Mouse (Mus musculus) naive thymus-derived CD4-positive, alpha-beta T cell, adult 5 months (primary cell): ENCODE results near the gene Impg1. TPM values are rescaled to one million over a fixed set of nuclear protein-coding genes. Genes with fewer than 3 reads are reported as not detected.

Experiments
- polyA plus RNA-seq: library from polyadenylated mRNA; unstranded; fragments of 100-300 nt; shearing (Covaris generic); gene quantifications from one replicate; pipeline ENCODE4 v1.2.1, GENCODE M21; 2017

Impg1 gene
- polyA plus RNA-seq, result 0.41 TPM

DNA sequence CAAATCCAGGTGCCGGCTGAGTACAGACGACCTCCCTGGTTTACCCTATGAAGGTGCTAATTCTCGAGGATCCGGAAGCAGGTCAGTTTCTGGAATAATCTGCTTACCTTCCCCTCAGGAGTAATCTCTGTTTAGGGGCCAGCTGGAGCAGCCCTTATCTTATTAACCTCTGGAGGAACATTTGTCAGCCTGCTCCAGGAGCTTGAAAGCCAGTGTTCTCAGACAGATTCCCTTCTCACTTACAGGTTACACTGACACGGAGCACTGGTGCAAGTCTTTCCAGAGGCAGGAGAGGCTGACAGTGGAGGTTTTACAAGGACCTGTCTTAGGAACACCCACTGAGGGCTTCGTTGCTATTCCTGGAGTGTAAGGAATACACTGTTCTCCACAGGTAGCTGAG lies at the start of gene Impg1:
TSS of gene Impg1 (minus strand) at position 101 of the 400 bp plus-strand sequence.

